Mouse (Mus musculus) heart, embryonic 14.5 days (tissue): ENCODE measurements around the gene Bcas2. TPM values are rescaled to one million over a fixed set of nuclear protein-coding genes. Genes with fewer than 3 reads are reported as not detected.
"Not testable (repeated sequence)": the region's sequence is repeated elsewhere in the genome, so short reads cannot be mapped to it uniquely, and the experiment has no call there.

Experiments
- ATAC-seq: fragments of 200-750 bp; cut with Nextera tagmentation; 2 replicates; pipeline ENCODE4 v1.8.0; 2017; ENCODE audit warnings: low read depth, moderate TSS enrichment; ENCODE audit not compliant: insufficient number of reproducible peaks, insufficient read depth, low FRiP score
- H3K27ac ChIP-seq, 2 experiments: fragments of 200-500 bp in 1 of 2; fragments of 300-500 bp in 1 of 2; sonication (generic) in 1 of 2; replicated peaks in 1 of 2; 2 replicates each; pipeline ENCODE4 v1.5.1; 2012 to 2014; ENCODE audit warnings: low read depth in 2 of 2, low read length in 2 of 2, control low read depth in 1 of 2, mild to moderate bottlenecking in 1 of 2, mixed read lengths in 1 of 2; ENCODE audit not compliant: control insufficient read depth in 1 of 2, insufficient read depth in 1 of 2
- H3K27me3 ChIP-seq: fragments of 300-500 bp; sonication (generic); 2 replicates; pipeline ENCODE4 v1.6.1; 2014; ENCODE audit warnings: mild to moderate bottlenecking, low read length, control low read depth; ENCODE audit not compliant: control insufficient read depth, insufficient read depth
- H3K36me3 ChIP-seq: fragments of 300-500 bp; sonication (generic); 2 replicates; pipeline ENCODE4 v1.6.1; 2014; ENCODE audit warnings: mild to moderate bottlenecking, control low read depth, low read length, mixed read lengths; ENCODE audit not compliant: control insufficient read depth, insufficient read depth
- H3K4me1 ChIP-seq, 2 experiments: fragments of 200-500 bp in 1 of 2; fragments of 300-500 bp in 1 of 2; sonication (generic) in 1 of 2; 2 replicates each; pipeline ENCODE4 v1.6.1; 2012 to 2014; ENCODE audit warnings: low read length in 2 of 2, control low read depth in 1 of 2, mixed read lengths in 1 of 2; ENCODE audit not compliant: control insufficient read depth in 2 of 2, insufficient read depth in 2 of 2
- H3K4me2 ChIP-seq: fragments of 300-500 bp; sonication (generic); 2 replicates; pipeline ENCODE4 v1.6.1; 2014; ENCODE audit warnings: mild to moderate bottlenecking, low read length
- H3K4me3 ChIP-seq, 2 experiments: fragments of 200-500 bp in 1 of 2; fragments of 300-500 bp in 1 of 2; sonication (generic) in 1 of 2; 2 replicates each; pipeline ENCODE4 v1.5.1; 2012 to 2014; ENCODE audit warnings: low read length in 2 of 2, mild to moderate bottlenecking in 2 of 2, control low read depth in 1 of 2, low read depth in 1 of 2, moderate library complexity in 1 of 2; ENCODE audit not compliant: control insufficient read depth in 1 of 2, insufficient read depth in 1 of 2
- H3K9ac ChIP-seq: fragments of 300-500 bp; sonication (generic); 2 replicates; pipeline ENCODE4 v1.6.1; 2014; ENCODE audit warnings: mild to moderate bottlenecking, low read length
- H3K9me3 ChIP-seq: fragments of 300-500 bp; sonication (generic); 2 replicates; pipeline ENCODE4 v1.6.1; 2016; ENCODE audit warnings: low read length, control low read depth; ENCODE audit not compliant: control insufficient read depth
- WGBS: fragments of 180-500 bp; shearing (Covaris S2); extraction: QIAGEN DNeasy Blood & Tissue Kit; methylation state at CpG from one replicate; pipeline ENCODE4 v1.1.7; 2014; 5-methylcytosine and 5-hydroxymethylcytosine counted together
- polyA plus RNA-seq: library from polyadenylated mRNA; unstranded; fragments of >200 nt; fragmentation: Nextera tagmentation; extraction: Ambion mirVana; gene quantifications from 2 replicates; pipeline ENCODE4 v1.2.1, GENCODE M21; 2014

The Bcas2 gene
- polyA plus RNA-seq, 1 experiment from 2014 or later: 120 TPM

- no peak overlapping the region for H3K4me3 ChIP-seq
Observed at GRCm38 (mm10) chr3:103130236-103130751, 41.2 kb upstream of the Bcas2 start.

GRCm38 (mm10) chr3:103133098-103133497 is 38.4 kb upstream of the Bcas2 start:
- Histone ChIP-seq H3K4me2 (no peak overlapping the region), H3K9ac (no peak overlapping the region), H3K27ac (no peak overlapping the region), H3K4me3 (no peak overlapping the region), H3K27me3 (no peaks in the 10 kb centered on the region), H3K9me3 (no peaks in the 10 kb centered on the region), H3K4me1 (peaks cover 4 to 14% of the 10 kb centered on the region in 2 experiments; a peak in 3 of 4 replicates), H3K36me3 (peaks cover 6% of the 10 kb centered on the region; the same call in 1 of the 2 replicates)
- no peak for ATAC-seq
- 90% methylated on average over 10 of the region's 10 CpGs for WGBS

More at GRCm38 (mm10) chr3:103130236-103130751, 41.2 kb upstream of the Bcas2 start:
- peak overlapping the region; percentile 46 for H3K4me2 ChIP-seq
- no peak overlapping the region for H3K9ac ChIP-seq
- no peaks in the 10 kb centered on the region for H3K27me3 ChIP-seq
- ATAC-seq: peak; percentile 59; the same call in 1 of the 2 replicates
- no peaks in the 10 kb centered on the region for H3K9me3 ChIP-seq
- H3K36me3 ChIP-seq: peaks cover 6% of the 10 kb centered on the region; the same call in 1 of the 2 replicates
- 23% methylated on average over 6 of the region's 6 CpGs for WGBS
- H3K4me1 ChIP-seq: peaks cover 4 to 14% of the 10 kb centered on the region in 2 experiments; a peak in 3 of 4 replicates
- H3K27ac ChIP-seq: peak overlapping the region; percentile 32 to 66

GRCm38 (mm10) chr3:103136414-103137077 is 34.9 kb upstream of the Bcas2 start:
- H3K27me3 ChIP-seq: no peaks in the 10 kb centered on the region

GRCm38 (mm10) chr3:103139047-103139446 is 32.4 kb upstream of the Bcas2 start:
- H3K36me3 ChIP-seq: no peaks in the 10 kb centered on the region
- H3K9me3 ChIP-seq: no peaks in the 10 kb centered on the region
- no peaks in the 10 kb centered on the region for H3K27me3 ChIP-seq
- H3K4me3 ChIP-seq: no peak overlapping the region
- ATAC-seq: no peak
- peaks cover 9 to 12% of the 10 kb centered on the region in 2 experiments for H3K4me1 ChIP-seq
- peak overlapping the region; percentile 60 for H3K4me2 ChIP-seq
- no peak overlapping the region; the same call in 1 of the 2 replicates for H3K9ac ChIP-seq
- WGBS: 47% methylated on average over 8 of the region's 8 CpGs
- H3K27ac ChIP-seq: peak overlapping the region; percentile 48 to 70; a peak in 3 of 4 replicates

More at GRCm38 (mm10) chr3:103136414-103137077, 34.9 kb upstream of the Bcas2 start:
- Histone ChIP-seq H3K9ac (no peak overlapping the region), H3K36me3 (peaks cover 6% of the 10 kb centered on the region; the same call in 1 of the 2 replicates), H3K4me1 (peaks cover 9 to 12% of the 10 kb centered on the region in 2 experiments), H3K9me3 (no peaks in the 10 kb centered on the region), H3K4me2 (no peak overlapping the region), H3K4me3 (no peak overlapping the region), H3K27ac (no peak overlapping the region)
- no peak for ATAC-seq
- 88% methylated on average over 4 of the region's 4 CpGs for WGBS

GRCm38 (mm10) chr3:103140095-103140838 is 31.2 kb upstream of the Bcas2 start:
- H3K9ac ChIP-seq: peak overlapping the region; percentile 38
- H3K36me3 ChIP-seq, ATAC-seq, H3K9me3 ChIP-seq, H3K27me3 ChIP-seq: not testable (repeated sequence)
- H3K27ac ChIP-seq: peak overlapping the region; percentile 48 to 70
- 27% methylated on average over 11 of the region's 11 CpGs for WGBS
- peak overlapping the region; percentile 60 for H3K4me2 ChIP-seq
- H3K4me3 ChIP-seq: peak overlapping the region; percentile 16 to 21
- H3K4me1 ChIP-seq: peaks cover 9 to 12% of the 10 kb centered on the region in 2 experiments

GRCm38 (mm10) chr3:103141287-103141686 is 30.2 kb upstream of the Bcas2 start:
- H3K27me3 ChIP-seq: no peaks in the 10 kb centered on the region
- H3K36me3 ChIP-seq: no peaks in the 10 kb centered on the region
- H3K27ac ChIP-seq: no peak overlapping the region
- peaks cover 9 to 12% of the 10 kb centered on the region in 2 experiments for H3K4me1 ChIP-seq
- 88% methylated on average over 11 of the region's 11 CpGs for WGBS
- no peak overlapping the region for H3K9ac ChIP-seq
- no peak overlapping the region for H3K4me2 ChIP-seq
- no peak overlapping the region for H3K4me3 ChIP-seq
- no peak for ATAC-seq
- no peaks in the 10 kb centered on the region for H3K9me3 ChIP-seq

- Histone ChIP-seq H3K9ac (no peak overlapping the region), H3K4me2 (no peak overlapping the region), H3K9me3 (no peaks in the 10 kb centered on the region), H3K4me3 (no peak overlapping the region), H3K27ac (no peak overlapping the region), H3K27me3 (no peaks in the 10 kb centered on the region), H3K36me3 (no peaks in the 10 kb centered on the region), H3K4me1 (peaks cover 9 to 12% of the 10 kb centered on the region in 2 experiments)
- no peak for ATAC-seq
- 63% methylated on average over 10 of the region's 10 CpGs for WGBS
Observed at GRCm38 (mm10) chr3:103142366-103142765, 29.1 kb upstream of the Bcas2 start.
